Mouse (Mus musculus): Measurements from ENCODE around the gene Rtp3. TPM values are rescaled to one million over a fixed set of nuclear protein-coding genes. Genes with fewer than 3 reads are reported as not detected.

The Rtp3 gene
- polyA plus RNA-seq, 1 experiment, result 0.98 TPM

DNA sequence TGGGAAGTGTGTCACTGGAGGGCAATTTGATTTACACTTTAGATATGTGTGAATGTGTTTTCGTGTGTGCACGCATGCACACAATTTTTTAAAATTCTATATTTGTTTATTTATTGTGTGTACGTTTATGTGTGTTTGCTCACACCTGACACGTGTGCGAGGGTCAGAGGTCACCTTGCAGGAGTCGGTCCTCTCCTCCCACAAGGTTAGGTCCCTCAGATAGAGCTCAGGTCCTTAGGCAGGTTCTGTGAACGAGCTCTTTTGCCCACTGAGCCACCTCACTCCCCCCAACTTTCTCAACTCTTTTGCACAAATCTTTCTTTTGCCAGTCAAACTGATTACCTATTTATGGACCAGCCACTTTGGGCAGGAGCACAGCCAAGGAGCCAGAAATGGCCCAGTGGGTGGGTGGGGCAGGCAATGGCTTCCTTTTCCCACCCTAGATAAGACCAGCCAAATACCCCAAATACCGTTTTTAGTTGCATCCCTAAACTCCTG is 41.5 kb downstream of the Rtp3 start:
- DNase-seq (ENCODE audit: low read depth, low spot score), result no peak
- WGBS, result 52% methylated on average over 8 of the region's 8 CpGs

DNA sequence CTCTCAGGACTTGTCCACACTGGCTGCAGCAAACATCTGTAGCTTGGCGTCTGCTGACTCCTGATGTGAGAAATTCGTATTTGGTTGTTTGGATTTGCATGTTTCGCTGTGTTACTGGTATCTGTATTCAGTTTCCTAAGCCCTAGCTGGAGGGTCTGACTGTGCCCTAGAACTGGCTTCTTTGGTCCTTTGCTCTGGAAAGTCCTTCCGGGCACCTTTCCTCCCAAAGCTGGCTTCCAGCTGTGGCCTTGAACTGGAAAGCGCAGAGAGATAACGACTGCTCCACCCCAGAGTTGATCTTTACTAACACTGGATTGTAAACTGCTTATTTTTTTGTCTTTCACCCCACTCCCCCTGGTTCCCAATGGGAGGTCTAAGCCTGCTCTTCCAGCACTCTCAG is 42.5 kb downstream of the Rtp3 start:
- DNase-seq (ENCODE audit: low read depth, low spot score), result no peak
- WGBS, result 63% methylated on average over 6 of the region's 6 CpGs

DNA sequence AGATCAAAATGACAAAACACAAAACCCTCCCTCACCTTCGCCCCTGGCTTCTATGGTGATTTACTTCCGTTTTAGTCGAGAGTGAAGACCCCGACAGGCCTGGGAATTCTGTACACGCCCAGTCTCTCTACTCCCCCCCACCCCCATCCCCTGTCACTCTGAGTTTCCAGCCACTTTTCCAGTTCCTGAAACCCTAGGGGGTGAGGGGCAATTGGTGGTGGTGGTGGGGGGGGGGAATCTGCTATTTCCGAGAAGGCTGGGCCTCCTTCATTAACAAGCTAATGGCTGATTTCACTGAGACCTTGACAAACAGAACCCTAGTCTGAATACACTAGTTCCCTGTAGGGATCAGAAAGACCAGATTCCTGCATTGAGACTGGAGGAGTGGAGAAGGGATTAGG is 43.1 kb downstream of the Rtp3 start:
- 55% methylated on average over 6 of the region's 6 CpGs for WGBS
- DNase-seq (ENCODE audit: low read depth, low spot score), result no peak

DNA sequence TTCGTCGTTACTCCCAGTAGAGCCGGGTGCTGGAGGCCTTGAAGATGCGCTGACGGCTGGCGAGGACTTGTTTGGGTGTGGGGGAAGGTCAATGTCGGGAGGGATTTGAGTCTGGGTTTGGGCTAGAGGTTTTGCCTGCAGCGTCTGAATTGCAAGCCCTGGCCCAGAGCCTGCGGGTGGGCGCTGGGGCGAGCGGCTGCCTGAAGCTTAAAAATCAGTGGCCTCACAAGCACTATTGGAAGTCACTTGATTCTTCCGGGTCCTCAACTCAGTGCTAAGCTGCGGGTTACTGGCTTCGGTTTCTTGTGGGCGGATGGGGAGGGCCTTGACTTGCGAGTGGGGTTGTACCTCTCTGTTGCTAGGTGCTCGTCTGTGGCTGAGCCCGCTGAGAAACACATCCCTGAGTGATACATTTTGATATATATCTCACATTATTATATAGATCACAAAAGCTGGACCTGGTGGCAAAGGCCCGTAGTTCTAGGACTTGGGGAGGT is 43.8 kb downstream of the Rtp3 start:
- WGBS, result 63% methylated on average over 20 of the region's 20 CpGs
- DNase-seq (ENCODE audit: low read depth, low spot score), result no peak

DNA sequence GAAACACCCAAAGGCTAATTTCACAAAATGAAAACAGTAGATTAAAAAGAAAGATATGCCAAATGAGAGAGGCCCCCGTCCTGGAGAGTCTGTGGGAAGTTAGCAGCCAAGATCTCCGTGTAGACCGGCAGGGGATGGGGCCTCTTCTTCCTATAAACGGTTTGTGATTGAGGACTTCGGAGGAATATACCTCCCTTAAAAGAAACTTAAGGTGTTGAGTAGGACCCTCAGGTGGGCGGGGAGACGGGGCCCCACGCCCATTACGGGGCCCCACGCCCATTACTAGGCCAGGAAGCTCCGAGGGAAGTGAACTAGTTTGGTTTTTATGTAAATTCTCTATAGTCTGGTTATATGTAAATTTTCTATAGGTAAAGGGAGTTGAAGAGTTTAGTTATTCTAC is 44.5 kb downstream of the Rtp3 start, which contains the start of gene Tdgf1:
Tdgf1 (minus strand) TSS at position 233 of the 400 bp plus-strand sequence.
- no peak for DNase-seq (ENCODE audit: low read depth, low spot score)
- 25% methylated on average over 11 of the region's 11 CpGs for WGBS

DNA sequence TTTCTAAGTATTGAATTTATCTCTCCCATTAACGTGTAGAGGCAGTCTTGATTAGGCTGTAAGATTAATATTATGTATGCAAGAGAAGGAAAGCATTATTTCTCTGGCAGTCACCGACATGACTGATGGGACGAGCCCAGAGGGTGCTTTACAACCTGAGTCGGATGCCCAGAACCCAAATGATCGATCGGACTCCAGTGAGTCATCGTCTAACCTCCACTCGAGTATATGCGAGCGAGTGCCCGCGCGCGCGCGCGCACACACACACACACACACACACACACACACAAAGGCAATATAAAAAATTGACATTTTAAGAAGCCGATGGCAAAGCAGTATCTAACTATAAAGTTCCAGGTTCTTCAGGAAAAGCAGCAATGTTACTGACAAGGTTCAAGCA is 45.0 kb downstream of the Rtp3 start:
- 16% methylated on average over 18 of the region's 18 CpGs for WGBS
- no peak for DNase-seq (ENCODE audit: low read depth, low spot score)

DNA sequence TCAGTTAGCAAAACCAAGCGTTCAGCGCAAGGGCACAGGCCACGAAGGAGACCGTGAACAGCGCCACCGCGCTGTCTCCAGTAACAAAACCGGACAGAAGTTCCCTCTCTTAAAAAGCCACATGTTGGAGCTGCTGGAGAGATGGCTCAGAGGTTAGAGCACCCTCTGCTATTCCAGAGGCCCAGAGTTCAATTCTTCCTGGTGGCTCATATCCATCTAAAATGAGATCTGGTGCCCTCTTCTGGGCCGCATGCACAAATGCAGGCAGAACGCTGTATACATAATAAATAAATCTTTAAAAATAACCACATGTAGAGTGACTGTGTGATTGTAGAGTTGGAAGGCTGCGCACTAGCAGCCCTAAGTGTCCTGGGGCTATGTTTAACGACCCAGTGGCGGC is 46.1 kb downstream of the Rtp3 start:
- WGBS, result 38% methylated on average over 13 of the region's 13 CpGs
- no peak for DNase-seq (ENCODE audit: low read depth, low spot score)

DNA sequence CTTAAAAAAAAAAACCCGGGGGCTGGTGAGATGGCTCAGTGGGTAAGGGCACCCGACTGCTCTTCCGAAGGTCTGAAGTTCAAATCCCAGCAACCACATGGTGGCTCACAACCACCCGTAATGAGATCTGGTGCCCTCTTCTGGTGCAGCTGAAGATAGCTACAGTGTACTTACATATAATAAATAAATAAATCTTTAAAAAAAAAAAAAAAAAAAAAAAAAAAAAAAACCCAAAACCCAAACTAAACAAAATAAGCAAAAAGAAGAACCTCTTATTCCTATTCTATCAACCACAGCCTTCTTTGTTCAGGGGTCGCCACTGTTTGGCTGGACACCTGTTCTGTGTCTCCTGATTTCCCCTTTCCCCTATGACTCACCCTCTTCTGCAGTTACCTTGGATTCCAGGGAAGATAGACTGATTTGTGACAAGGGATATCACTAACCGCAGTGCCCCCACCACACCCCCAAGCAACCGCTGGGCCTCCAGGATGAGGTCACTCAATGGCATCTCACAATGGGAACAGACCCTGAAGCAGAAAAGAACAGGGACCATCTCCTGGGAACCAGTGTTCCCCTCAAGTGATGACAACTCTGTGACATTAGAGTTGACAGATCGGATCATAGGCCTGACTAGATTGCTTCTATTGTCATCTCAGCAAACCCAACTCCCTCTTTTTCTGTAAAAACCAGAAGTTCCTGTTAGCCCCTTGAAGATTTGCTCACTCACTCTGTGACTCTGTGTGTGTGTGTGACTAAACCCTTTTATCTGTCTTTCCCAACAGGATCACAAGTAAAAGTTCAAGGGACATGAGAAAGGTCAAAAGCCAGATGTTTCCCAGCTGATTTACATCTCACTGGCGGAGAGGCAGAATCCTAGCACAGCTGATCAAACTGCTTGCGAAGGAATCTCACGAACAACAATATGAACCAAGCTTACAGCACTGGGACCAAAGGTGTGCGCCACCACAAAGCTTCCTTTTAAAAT is 52.6 kb downstream of the Rtp3 start:
- WGBS, result 70% methylated on average over 12 of the region's 12 CpGs
- DNase-seq (ENCODE audit: low read depth, low spot score), result no peak

DNA sequence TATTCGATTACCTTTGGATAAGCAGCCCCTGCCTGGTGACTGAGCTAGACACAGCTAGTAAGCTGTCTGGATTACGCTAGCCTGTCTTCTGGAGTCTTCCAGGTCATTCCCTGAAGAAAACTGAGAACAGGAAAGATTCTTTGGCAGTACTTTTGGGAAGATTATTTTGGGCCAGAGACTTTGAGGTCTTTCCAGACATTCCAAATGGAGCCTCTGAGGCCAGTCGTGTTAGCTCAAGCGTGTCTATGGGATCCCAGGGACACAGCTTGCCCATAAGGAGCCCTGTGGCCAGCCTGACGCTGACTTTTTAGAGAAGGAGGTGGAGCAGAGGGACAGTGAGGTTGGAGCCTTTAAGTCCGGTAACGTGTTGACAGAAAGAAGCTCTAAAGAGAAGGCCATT is 54.4 kb downstream of the Rtp3 start:
- WGBS, result 88% methylated on average over 7 of the region's 7 CpGs
- no peak for DNase-seq (ENCODE audit: low read depth, low spot score)

Other genes with a start within 250 kb of the Rtp3 start
- 0.17 TPM in 1 of 2 replicates, not detected in the other for gene Myl3, start 248.7 kb downstream of the Rtp3 start, polyA plus RNA-seq (2012; rRNA removed)
- 7.9 and 8.8 TPM in 2 replicates for gene Pth1r, start 243.4 kb downstream of the Rtp3 start, polyA plus RNA-seq (2012; rRNA removed)
- not detected in 2 replicates for gene Prss42, start 192.4 kb downstream of the Rtp3 start, polyA plus RNA-seq (2012; rRNA removed)
- not detected in 2 replicates for gene Prss44, start 176.6 kb downstream of the Rtp3 start, polyA plus RNA-seq (2012; rRNA removed)
- not detected in 2 replicates for gene Prss43, start 163.9 kb downstream of the Rtp3 start, polyA plus RNA-seq (2012; rRNA removed)
- gene Prss45, start 156.0 kb downstream of the Rtp3 start, polyA plus RNA-seq (2012; rRNA removed), result not detected in 2 replicates
- not detected in 2 replicates for gene Prss46, start 146.1 kb downstream of the Rtp3 start, polyA plus RNA-seq (2012; rRNA removed)
- gene Prss50, start 132.6 kb downstream of the Rtp3 start, polyA plus RNA-seq (2012; rRNA removed), result not detected in 2 replicates
- 7.7 and 19.7 TPM in 2 replicates for gene Als2cl, start 110.7 kb downstream of the Rtp3 start, polyA plus RNA-seq (2012; rRNA removed)
- 0.26 and 0.37 TPM in 2 replicates for gene Tmie, start 110.5 kb downstream of the Rtp3 start, polyA plus RNA-seq (2012; rRNA removed)
- not detected in 2 replicates for gene Fam240a, start 73.7 kb downstream of the Rtp3 start, polyA plus RNA-seq (2012; rRNA removed)
- not detected in 2 replicates for gene Tdgf1, start 44.4 kb downstream of the Rtp3 start, polyA plus RNA-seq (2012; rRNA removed)
- gene Lrrc2, start 39.0 kb downstream of the Rtp3 start, polyA plus RNA-seq (2012; rRNA removed), result 0.02 and 0.07 TPM in 2 replicates
- 0.85 and 1.1 TPM in 2 replicates for gene Ltf, start 28.7 kb upstream of the Rtp3 start, polyA plus RNA-seq (2012; rRNA removed)
- gene Ccrl2, start 66.9 kb upstream of the Rtp3 start, polyA plus RNA-seq (2012; rRNA removed), result 3.6 and 4.8 TPM in 2 replicates
- gene Lrrfip2, start 127.0 kb upstream of the Rtp3 start, polyA plus RNA-seq (2012; rRNA removed), result 12.7 and 16.4 TPM in 2 replicates

All from large intestine, adult 2 months (tissue).